ENCODE assay signal across 10 mouse cellular contexts in the genomic region with DNA sequence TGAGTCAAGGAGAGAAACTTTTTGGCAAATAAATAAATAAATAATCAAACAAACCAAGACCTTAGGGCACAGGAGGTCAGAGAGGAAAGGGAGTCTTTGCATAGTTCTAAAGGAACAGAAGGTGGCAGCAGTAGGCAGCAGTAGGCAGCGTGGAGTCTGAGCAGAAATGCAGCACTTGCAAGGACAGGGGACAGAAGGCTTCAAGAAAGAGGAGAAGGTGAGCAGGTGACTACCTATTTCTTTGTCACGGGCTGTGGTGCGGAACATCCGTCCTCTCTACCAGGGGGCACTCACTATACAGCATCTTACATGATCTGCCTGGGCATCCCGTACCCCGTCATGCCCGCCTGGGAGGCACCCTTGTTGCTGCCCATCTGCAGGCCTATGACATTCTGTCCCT. TPM values are rescaled to one million over a fixed set of nuclear protein-coding genes. Genes with fewer than 3 reads are reported as not detected.
DNase-seq lines count a peak whose midpoint lies in the region; ATAC-seq and TF ChIP-seq lines count a peak whose summit lies in the region.
"Had no signal": no experiment of that assay in that cellular context is flagged by ENCODE, and none has a peak within 500 bp of the region (broad histone marks: within the 10 kb centered on the region; RNA-seq: fewer than 3 reads in every experiment).

No protein-coding gene starts in this region.

- no peak for DNase-seq in ES-E14 (ENCODE audit: low read depth, low spot score)
- peak; percentile 40 to 48 for DNase-seq in cerebellum, postnatal 25 days
- DNase-seq in kidney, postnatal 36 days, result peak; percentile 16 to 35
- no peak for DNase-seq in heart, adult 18-20 months
- no peak for DNase-seq in left cerebral cortex, adult 18-20 months (ENCODE audit: low spot score in 2 of 2)
- DNase-seq: left cerebral cortex, postnatal 4 days had no signal

- H3K36me3 ChIP-seq in intestine, postnatal 0 days (ENCODE audit: control insufficient read depth, insufficient read depth), result no peaks in the 10 kb centered on the region
- no peaks in the 10 kb centered on the region for H3K36me3 ChIP-seq in intestine, embryonic 15.5 days
- no peaks in the 10 kb centered on the region for H3K36me3 ChIP-seq in ES-E14 (ENCODE audit: control insufficient read depth, insufficient read depth, low read length, poor library complexity, severe bottlenecking)

- no peak overlapping the region for H3K4me2 ChIP-seq in intestine, postnatal 0 days (replicated peaks; ENCODE audit: low read depth)
- no peak overlapping the region for H3K4me2 ChIP-seq in intestine, embryonic 15.5 days (replicated peaks)
- H3K4me2 ChIP-seq: neural tube, embryonic 13.5 days had no signal

- ATAC-seq in intestine, postnatal 0 days, result no peak
- ATAC-seq in intestine, embryonic 15.5 days, result no peak
- no peak for ATAC-seq in megakaryocyte, adult 5-6 weeks (ENCODE audit: poor library complexity, severe bottlenecking)

- H3K4me1 ChIP-seq in intestine, postnatal 0 days (replicated peaks; ENCODE audit: control insufficient read depth, insufficient read depth, low read length), result no peaks in the 10 kb centered on the region
- H3K4me1 ChIP-seq in intestine, embryonic 15.5 days (replicated peaks), result no peaks in the 10 kb centered on the region
- peaks cover 0 to 3% of the 10 kb centered on the region in 2 experiments; a peak in 1 of 4 replicates for H3K4me1 ChIP-seq in ES-E14 (ENCODE audit: control insufficient read depth in 2 of 2, insufficient read depth in 2 of 2, low read length in 2 of 2, poor library complexity in 1 of 2)

- H3K27me3 ChIP-seq in intestine, postnatal 0 days (replicated peaks; ENCODE audit: control insufficient read depth, insufficient read depth, low read length), result no peaks in the 10 kb centered on the region
- H3K27me3 ChIP-seq in intestine, embryonic 15.5 days (replicated peaks), result no peaks in the 10 kb centered on the region
- H3K27me3 ChIP-seq: neural tube, embryonic 13.5 days had no signal

- in situ Hi-C loops in ES-E14 (cut with MboI; ENCODE audit: low sequenced_read_pairs in 2 of 2, unreplicated experiment in 2 of 2), result no loop called here

- peak; percentile 64 for TF ChIP-seq CTCF in intestine, postnatal 0 days (IDR thresholded peaks at IDR 0.05; ENCODE audit: low read depth)

- H3K4me3 ChIP-seq in intestine, postnatal 0 days (ENCODE audit: low read depth, low read length), result no peak overlapping the region
- no peak overlapping the region for H3K4me3 ChIP-seq in intestine, embryonic 15.5 days (replicated peaks)
- no peak overlapping the region; a peak in 1 of 4 replicates for H3K4me3 ChIP-seq in ES-E14 (ENCODE audit: insufficient read depth in 1 of 2, low read depth in 1 of 2, low read length in 2 of 2, poor library complexity in 1 of 2, severe bottlenecking in 1 of 2)
- H3K4me3 ChIP-seq: neural tube, embryonic 13.5 days had no signal

- no peaks in the 10 kb centered on the region for H3K9me3 ChIP-seq in intestine, postnatal 0 days (ENCODE audit: control insufficient read depth)
- H3K9me3 ChIP-seq in intestine, embryonic 15.5 days, result no peaks in the 10 kb centered on the region
- H3K9me3 ChIP-seq in ES-E14 (ENCODE audit: control insufficient read depth, insufficient read depth, low read depth, low read length), result no peaks in the 10 kb centered on the region
- H3K9me3 ChIP-seq: neural tube, embryonic 13.5 days had no signal

- WGBS in intestine, postnatal 0 days, result 69% methylated on average over 7 of the region's 7 CpGs
- WGBS in intestine, embryonic 15.5 days, result 76% methylated on average over 7 of the region's 7 CpGs

- H3K27ac ChIP-seq in intestine, postnatal 0 days (ENCODE audit: low read depth, low read length), result no peak overlapping the region
- H3K27ac ChIP-seq in intestine, embryonic 15.5 days, result no peak overlapping the region
- no peak overlapping the region for H3K27ac ChIP-seq in ES-E14 (ENCODE audit: insufficient read depth, low read depth, low read length, poor library complexity, severe bottlenecking)
- H3K27ac ChIP-seq: neural tube, embryonic 13.5 days had no signal

- H3K9ac ChIP-seq in intestine, postnatal 0 days (ENCODE audit: low read depth, low read length), result no peak overlapping the region
- H3K9ac ChIP-seq in intestine, embryonic 15.5 days, result no peak overlapping the region
- H3K9ac ChIP-seq in ES-E14 (ENCODE audit: insufficient read depth, low read depth, low read length, poor library complexity, severe bottlenecking), result peak overlapping the region; percentile 13; the same call in 1 of the 2 replicates
- H3K9ac ChIP-seq: neural tube, embryonic 13.5 days had no signal

TF ChIP-seq in ES-E14, 5 proteins besides CTCF, POLR2A, EP300 and RAD21:
- TF ChIP-seq HCFC1 (IDR thresholded peaks at IDR 0.05; ENCODE audit: borderline replicate concordance, insufficient read depth, low read length), result no peak
- TF ChIP-seq CHD2 (IDR thresholded peaks at IDR 0.05; ENCODE audit: low read depth, low read length), result no peak
- TF ChIP-seq MAFK (IDR thresholded peaks at IDR 0.05; ENCODE audit: insufficient read depth, low read depth, low read length), result no peak
- TF ChIP-seq ZNF384 (IDR thresholded peaks at IDR 0.05; ENCODE audit: low read depth, low read length), result no peak
- no peak for TF ChIP-seq ZC3H11A (IDR thresholded peaks at IDR 0.05; ENCODE audit: borderline replicate concordance, low read depth, low read length)

RNA-seq across cellular contexts. Expression of a gene that starts 13.1 kb away (rescaled TPM):
- 10.7 and 13.7 TPM in 2 replicates for polyA plus RNA-seq in intestine, postnatal 0 days (2015; fragmentation: Nextera tagmentation; extraction: Ambion mirVana)
- 28.0 and 28.1 TPM in 2 replicates for polyA plus RNA-seq in intestine, embryonic 15.5 days (2015; fragmentation: Nextera tagmentation; extraction: Ambion mirVana)
- total RNA-seq in ES-E14 (2012; rRNA removed), result 5.1 and 5.4 TPM in 2 replicates
- total RNA-seq in megakaryocyte, adult 5-6 weeks (2015), result 1.0 TPM in 1 of 2 replicates, not detected in the other
- total RNA-seq in megakaryocyte, adult 5-6 weeks (2017), result 0.55 TPM in 1 of 2 replicates, not detected in the other
- total RNA-seq in heart, adult 18-20 months (2021), result under 1 TPM; 0.39 to 0.57 TPM
- 100 to 1,000 TPM; 320 to 341 TPM for total RNA-seq in left cerebral cortex, adult 18-20 months (2021)

RNA-seq across cellular contexts. Expression of a gene that starts 17.8 kb away (rescaled TPM):
- polyA plus RNA-seq in intestine, postnatal 0 days (2015; fragmentation: Nextera tagmentation; extraction: Ambion mirVana), result 0.21 and 0.22 TPM in 2 replicates
- 0.24 and 0.25 TPM in 2 replicates for polyA plus RNA-seq in intestine, embryonic 15.5 days (2015; fragmentation: Nextera tagmentation; extraction: Ambion mirVana)
- total RNA-seq in ES-E14 (2012; rRNA removed), result 0.09 and 0.11 TPM in 2 replicates
- total RNA-seq in megakaryocyte, adult 5-6 weeks (2015), result not detected in 2 replicates
- 0.04 and 0.11 TPM in 2 replicates for total RNA-seq in megakaryocyte, adult 5-6 weeks (2017)
- not detected for total RNA-seq in heart, adult 18-20 months (2021)
- 1 to 10 TPM; 1.5 to 2.7 TPM for total RNA-seq in left cerebral cortex, adult 18-20 months (2021)

RNA-seq across cellular contexts. Expression of a gene that starts 31.5 kb away (rescaled TPM):
- 22.4 and 24.6 TPM in 2 replicates for polyA plus RNA-seq in intestine, postnatal 0 days (2015; fragmentation: Nextera tagmentation; extraction: Ambion mirVana)
- polyA plus RNA-seq in intestine, embryonic 15.5 days (2015; fragmentation: Nextera tagmentation; extraction: Ambion mirVana), result 33.1 and 35.1 TPM in 2 replicates
- 13.2 and 16.0 TPM in 2 replicates for total RNA-seq in ES-E14 (2012; rRNA removed)
- 20.0 and 21.9 TPM in 2 replicates for total RNA-seq in megakaryocyte, adult 5-6 weeks (2015)
- total RNA-seq in megakaryocyte, adult 5-6 weeks (2017), result 19.6 and 20.3 TPM in 2 replicates
- 10 to 100 TPM; 17.9 to 18.8 TPM for total RNA-seq in heart, adult 18-20 months (2021)
- total RNA-seq in left cerebral cortex, adult 18-20 months (2021), result 10 to 100 TPM; 23.3 to 27.8 TPM

RNA-seq across cellular contexts. Expression of a gene that starts 57.4 kb away (rescaled TPM):
- polyA plus RNA-seq in intestine, postnatal 0 days (2015; fragmentation: Nextera tagmentation; extraction: Ambion mirVana), result 5.5 TPM in 2 replicates
- polyA plus RNA-seq in intestine, embryonic 15.5 days (2015; fragmentation: Nextera tagmentation; extraction: Ambion mirVana), result 3.9 and 4.2 TPM in 2 replicates
- total RNA-seq in ES-E14 (2012; rRNA removed), result 0.21 and 0.27 TPM in 2 replicates
- 0.71 and 0.98 TPM in 2 replicates for total RNA-seq in megakaryocyte, adult 5-6 weeks (2015)
- 0.07 TPM in 1 of 2 replicates, not detected in the other for total RNA-seq in megakaryocyte, adult 5-6 weeks (2017)
- total RNA-seq in heart, adult 18-20 months (2021), result not detected
- total RNA-seq in left cerebral cortex, adult 18-20 months (2021), result under 1 TPM in 1 of 2 experiments, not detected in 1; 0.26 TPM
- total RNA-seq: left cerebral cortex, postnatal 4 days had no signal
- polyA plus RNA-seq: neural tube, embryonic 13.5 days had no signal

Comparison
In these comparisons a context has a peak if more than half of its experiments do, and no peak if none do; other contexts are left out.
1. DNase-seq: peak in cerebellum, postnatal 25 days (2 of 2) and kidney, postnatal 36 days (2 of 2); none in ES-E14 (single experiment), heart, adult 18-20 months (0 of 2) and left cerebral cortex, adult 18-20 months (0 of 2).
2. RNA of a gene that starts 13.1 kb away (total RNA-seq): 320 to 341 TPM in left cerebral cortex, adult 18-20 months; 5.1 to 5.4 TPM in ES-E14, 0.55 to 1.0 TPM in megakaryocyte, adult 5-6 weeks and 0.39 to 0.57 TPM in heart, adult 18-20 months; every median in the first group is over 10 times any median in the second.